Mouse (Mus musculus): ENCODE results near the gene Olfr520. TPM values are rescaled to one million over a fixed set of nuclear protein-coding genes. Genes with fewer than 3 reads are reported as not detected.
"Not testable (repeated sequence)": the region's sequence is repeated elsewhere in the genome, so short reads cannot be mapped to it uniquely, and the experiment has no call there.

Olfr520 gene
- not detected in 2 replicates for polyA plus RNA-seq (2015; fragmentation: Nextera tagmentation; extraction: Ambion mirVana)

DNA sequence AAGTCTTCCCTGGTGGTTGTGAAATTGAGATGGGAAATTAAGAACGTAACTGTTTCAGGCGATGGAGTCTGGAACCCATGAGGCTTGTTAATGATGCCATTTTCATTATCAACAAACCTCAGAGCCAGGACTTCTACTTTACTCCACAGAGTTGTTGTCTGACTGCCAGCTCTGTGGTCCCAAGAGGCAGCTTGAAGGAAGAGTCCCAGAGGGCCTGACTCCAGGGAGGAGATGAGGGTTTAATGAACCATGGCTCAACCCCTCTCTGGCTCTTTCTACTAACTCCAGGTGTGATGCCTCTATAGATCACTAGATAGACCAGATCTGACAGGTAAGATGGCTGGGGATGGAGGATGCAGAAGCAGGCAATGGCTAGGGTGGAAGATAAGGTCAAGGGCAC, at the start of gene Olfr520:
Gene Olfr520 (plus strand): TSS at position 301 of the 400 bp plus-strand sequence.
- Histone ChIP-seq H3K4me1 (no peaks in the 10 kb centered on the region), H3K36me3 (ENCODE audit: poor library complexity, severe bottlenecking) (no peaks in the 10 kb centered on the region), H3K4me3 (no peak within 1 kb of the TSS), H3K27me3 (no peaks in the 10 kb centered on the region), H3K9me3 (replicated peaks) (peaks cover 2% of the 10 kb centered on the region; the same call in 1 of the 2 replicates), H3K27ac (no peak within 1 kb of the TSS), H3K9ac (no peak within 1 kb of the TSS), H3K4me2 (no peak within 1 kb of the TSS)
- ATAC-seq, result no peak
- WGBS, result 84% methylated on average over 2 of the region's 2 CpGs

- Histone ChIP-seq H3K4me1 (peaks cover 3% of the 10 kb centered on the region; the same call in 1 of the 2 replicates), H3K9me3 (replicated peaks) (no peaks in the 10 kb centered on the region), H3K36me3 (ENCODE audit: poor library complexity, severe bottlenecking) (no peaks in the 10 kb centered on the region), H3K4me3 (no peak overlapping the region), H3K27me3 (no peaks in the 10 kb centered on the region), H3K27ac (no peak overlapping the region), H3K4me2 (no peak overlapping the region), H3K9ac (no peak overlapping the region)
- WGBS, result 84% methylated on average over 5 of the region's 5 CpGs
- ATAC-seq, result no peak
Observed at GRCm38 (mm10) chr7:99680771-99681170, 49.3 kb upstream of the Olfr520 start.

GRCm38 (mm10) chr7:99684086-99684485, 46.0 kb upstream of the Olfr520 start:
- WGBS, result 61% methylated on average over 4 of the region's 4 CpGs
- H3K9me3 ChIP-seq (replicated peaks), result no peaks in the 10 kb centered on the region
- no peak overlapping the region for H3K9ac ChIP-seq
- no peaks in the 10 kb centered on the region for H3K36me3 ChIP-seq (ENCODE audit: poor library complexity, severe bottlenecking)
- H3K27ac ChIP-seq, result no peak overlapping the region
- H3K27me3 ChIP-seq, result no peaks in the 10 kb centered on the region
- no peak overlapping the region for H3K4me3 ChIP-seq
- H3K4me2 ChIP-seq, result no peak overlapping the region
- H3K4me1 ChIP-seq, result peaks cover 3% of the 10 kb centered on the region; the same call in 1 of the 2 replicates
- ATAC-seq, result no peak

DNA sequence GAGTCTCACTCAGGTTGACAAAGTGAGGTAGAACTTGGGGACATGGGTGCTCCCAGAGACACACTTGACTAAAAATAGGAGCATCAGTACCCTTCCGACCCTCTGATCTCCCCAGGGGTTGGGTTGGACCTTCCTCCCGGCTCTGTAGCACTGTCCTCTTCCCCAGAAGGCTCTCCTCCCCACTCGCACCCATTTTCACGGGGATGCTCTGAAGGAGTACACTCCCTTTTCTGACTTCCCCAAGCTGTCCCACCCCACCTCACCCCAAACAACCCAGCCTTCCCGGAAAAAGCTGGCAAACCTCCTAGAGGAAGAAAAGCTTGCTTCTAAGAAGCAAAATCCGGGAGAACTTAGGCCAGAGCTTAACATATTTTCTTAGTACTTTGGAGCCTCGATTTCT, 39.3 kb upstream of the Olfr520 start:
- Histone ChIP-seq H3K4me2 (no peak overlapping the region), H3K4me3 (no peak overlapping the region), H3K9me3 (replicated peaks) (no peaks in the 10 kb centered on the region), H3K36me3 (ENCODE audit: poor library complexity, severe bottlenecking) (no peaks in the 10 kb centered on the region), H3K27ac (no peak overlapping the region), H3K4me1 (no peaks in the 10 kb centered on the region), H3K27me3 (no peaks in the 10 kb centered on the region), H3K9ac (no peak overlapping the region)
- WGBS, result 79% methylated on average over 7 of the region's 7 CpGs
- no peak for ATAC-seq

DNA sequence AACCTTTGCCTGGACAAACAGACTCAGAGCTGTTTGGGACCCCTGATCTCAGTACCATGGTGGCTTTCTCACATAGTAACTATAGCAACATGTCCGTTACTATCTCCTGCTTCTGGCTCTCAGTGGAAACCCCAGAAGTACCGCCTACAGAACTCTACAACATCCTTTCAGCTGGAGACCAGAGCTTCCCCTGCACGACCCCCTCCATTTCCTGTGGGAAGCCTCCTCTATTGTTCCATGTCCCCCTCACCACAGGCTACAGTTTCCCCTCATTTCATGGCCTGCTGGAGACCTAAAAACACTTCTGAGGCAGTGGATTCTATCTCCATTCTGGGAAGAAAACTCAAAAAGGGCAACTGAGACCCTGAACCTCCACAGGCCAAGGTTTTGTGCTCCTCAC, 37.7 kb upstream of the Olfr520 start:
- Histone ChIP-seq H3K27ac (no peak overlapping the region), H3K9ac (no peak overlapping the region), H3K4me3 (no peak overlapping the region), H3K27me3 (no peaks in the 10 kb centered on the region), H3K9me3 (replicated peaks) (no peaks in the 10 kb centered on the region), H3K4me2 (no peak overlapping the region), H3K4me1 (no peaks in the 10 kb centered on the region), H3K36me3 (ENCODE audit: poor library complexity, severe bottlenecking) (no peaks in the 10 kb centered on the region)
- ATAC-seq, result no peak
- WGBS, result 49% methylated on average over 3 of the region's 3 CpGs

DNA sequence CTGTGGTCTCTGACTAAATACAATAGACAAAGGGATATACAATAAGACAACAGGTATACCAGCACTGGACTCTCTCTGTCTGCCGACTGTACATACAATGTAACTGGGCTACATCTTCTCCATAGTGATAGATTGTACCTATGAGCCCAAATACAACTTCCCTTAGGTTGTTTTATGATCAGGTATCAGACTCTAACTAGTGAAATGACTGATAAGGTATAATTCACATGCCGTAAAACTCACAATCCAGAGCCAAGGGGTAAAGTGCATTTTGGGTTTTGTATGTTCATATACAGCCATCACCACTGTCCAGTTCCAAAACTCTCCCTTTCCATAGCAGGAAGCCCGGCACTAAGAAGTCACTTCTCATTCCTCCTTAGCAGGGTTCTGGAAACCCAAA, 36.7 kb upstream of the Olfr520 start:
- Histone ChIP-seq H3K9me3 (replicated peaks) (no peaks in the 10 kb centered on the region), H3K27me3 (no peaks in the 10 kb centered on the region), H3K4me3 (no peak overlapping the region), H3K36me3 (ENCODE audit: poor library complexity, severe bottlenecking) (no peaks in the 10 kb centered on the region), H3K27ac (no peak overlapping the region), H3K4me2 (no peak overlapping the region), H3K9ac (no peak overlapping the region), H3K4me1 (no peaks in the 10 kb centered on the region)
- no peak for ATAC-seq
- WGBS, result 95% methylated on average over 3 of the region's 3 CpGs

DNA sequence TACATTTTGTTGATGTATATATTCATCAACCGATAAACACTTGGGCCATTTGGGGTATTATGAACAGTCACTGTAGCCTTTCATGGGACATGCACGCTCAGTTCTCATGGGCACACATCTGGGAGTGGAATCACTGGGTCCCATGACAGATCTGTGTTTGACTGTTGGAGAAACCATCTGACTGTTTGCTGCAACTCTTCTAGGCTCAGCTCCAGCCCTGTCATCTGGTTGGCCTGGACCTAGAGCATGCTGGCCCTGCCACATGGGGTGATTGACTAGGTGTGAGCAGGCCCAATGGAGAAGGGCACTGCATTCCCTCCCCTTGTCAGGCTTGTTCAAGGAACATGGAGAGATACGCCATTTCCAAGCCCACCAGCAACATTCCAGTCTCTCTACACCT, 36.1 kb upstream of the Olfr520 start:
- no peaks in the 10 kb centered on the region for H3K36me3 ChIP-seq (ENCODE audit: poor library complexity, severe bottlenecking)
- H3K27ac ChIP-seq, result no peak overlapping the region
- no peak overlapping the region for H3K9ac ChIP-seq
- H3K9me3 ChIP-seq (replicated peaks), result no peaks in the 10 kb centered on the region
- no peak for ATAC-seq
- H3K27me3 ChIP-seq, result no peaks in the 10 kb centered on the region
- no peaks in the 10 kb centered on the region for H3K4me1 ChIP-seq
- 97% methylated on average over 3 of the region's 3 CpGs for WGBS
- no peak overlapping the region for H3K4me2 ChIP-seq
- H3K4me3 ChIP-seq, result no peak overlapping the region

DNA sequence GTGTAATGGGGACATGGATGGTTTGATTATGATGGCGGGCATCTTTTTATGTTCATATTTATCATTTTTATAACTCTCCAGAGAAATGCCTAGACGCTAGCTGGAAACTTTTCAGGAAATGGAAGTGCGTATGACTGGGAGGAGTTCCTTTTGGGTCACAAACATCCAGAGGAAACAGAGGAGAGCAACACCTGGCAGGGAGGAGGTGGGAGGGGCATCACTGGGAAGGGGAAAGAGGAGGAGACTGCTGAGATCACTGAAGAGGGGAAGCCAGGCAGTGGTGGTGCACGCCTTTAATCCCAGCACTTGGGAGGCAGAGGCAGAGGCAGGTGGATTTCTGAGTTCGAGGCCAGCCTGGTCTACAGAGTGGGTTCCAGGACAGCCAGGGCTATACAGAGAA, 35.6 kb upstream of the Olfr520 start:
- not testable (repeated sequence) for H3K9me3 ChIP-seq (replicated peaks); H3K4me2 ChIP-seq; H3K9ac ChIP-seq; H3K4me3 ChIP-seq; H3K27me3 ChIP-seq; H3K4me1 ChIP-seq; H3K27ac ChIP-seq; H3K36me3 ChIP-seq (ENCODE audit: poor library complexity, severe bottlenecking); ATAC-seq
- WGBS, result 82% methylated on average over 5 of the region's 5 CpGs

- H3K27me3 ChIP-seq, result no peaks in the 10 kb centered on the region
- H3K9me3 ChIP-seq (replicated peaks), result no peaks in the 10 kb centered on the region
- no peak overlapping the region for H3K4me2 ChIP-seq
- 85% methylated on average over 8 of the region's 8 CpGs for WGBS
- no peaks in the 10 kb centered on the region for H3K36me3 ChIP-seq (ENCODE audit: poor library complexity, severe bottlenecking)
- H3K4me3 ChIP-seq, result no peak overlapping the region
- no peak for ATAC-seq
- no peak overlapping the region for H3K27ac ChIP-seq
- no peak overlapping the region for H3K9ac ChIP-seq
- H3K4me1 ChIP-seq, result no peaks in the 10 kb centered on the region
Observed at GRCm38 (mm10) chr7:99695471-99696057, 34.5 kb upstream of the Olfr520 start.

GRCm38 (mm10) chr7:99698576-99698975, 31.5 kb upstream of the Olfr520 start:
- WGBS, result 88% methylated on average over 3 of the region's 3 CpGs
- Histone ChIP-seq H3K9me3 (replicated peaks) (no peaks in the 10 kb centered on the region), H3K27ac (no peak overlapping the region)

GRCm38 (mm10) chr7:99699106-99699505, 31.0 kb upstream of the Olfr520 start:
- Histone ChIP-seq H3K9ac (no peak overlapping the region), H3K27me3 (no peaks in the 10 kb centered on the region), H3K36me3 (ENCODE audit: poor library complexity, severe bottlenecking) (no peaks in the 10 kb centered on the region), H3K4me2 (no peak overlapping the region), H3K27ac (no peak overlapping the region), H3K4me3 (no peak overlapping the region), H3K9me3 (replicated peaks) (no peaks in the 10 kb centered on the region), H3K4me1 (no peaks in the 10 kb centered on the region)
- 66% methylated on average over 3 of the region's 3 CpGs for WGBS
- ATAC-seq, result no peak

More at GRCm38 (mm10) chr7:99698576-99698975, 31.5 kb upstream of the Olfr520 start:
- Histone ChIP-seq H3K4me2 (no peak overlapping the region), H3K36me3 (ENCODE audit: poor library complexity, severe bottlenecking) (no peaks in the 10 kb centered on the region), H3K4me3 (no peak overlapping the region), H3K27me3 (no peaks in the 10 kb centered on the region), H3K9ac (no peak overlapping the region), H3K4me1 (no peaks in the 10 kb centered on the region)
- no peak for ATAC-seq

DNA sequence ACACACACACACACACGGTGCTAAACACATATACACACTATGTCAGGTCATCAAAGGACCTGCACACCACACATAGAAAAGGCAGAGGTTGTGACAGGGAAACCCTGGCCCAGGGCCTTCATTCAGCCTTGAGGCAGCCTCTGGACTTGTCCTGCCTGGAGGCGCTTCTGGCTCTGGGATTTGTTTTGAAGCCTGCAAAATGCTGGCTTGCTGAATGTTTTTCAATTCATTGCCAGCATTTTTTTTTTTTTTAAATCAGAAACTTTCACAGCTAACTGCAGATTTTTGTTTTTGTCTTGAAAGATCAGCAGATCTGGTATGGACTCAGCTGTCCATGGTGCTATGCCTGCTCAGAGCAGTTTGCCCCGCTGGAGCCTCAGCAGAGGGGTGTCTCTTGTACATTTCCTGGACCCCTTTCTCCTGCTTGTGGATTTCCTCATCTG, 30.3 kb upstream of the Olfr520 start:
- Histone ChIP-seq H3K27me3 (no peaks in the 10 kb centered on the region), H3K27ac (no peak overlapping the region; the same call in 1 of the 2 replicates), H3K36me3 (ENCODE audit: poor library complexity, severe bottlenecking) (no peaks in the 10 kb centered on the region), H3K4me1 (no peaks in the 10 kb centered on the region), H3K9me3 (replicated peaks) (no peaks in the 10 kb centered on the region), H3K9ac (no peak overlapping the region), H3K4me2 (no peak overlapping the region), H3K4me3 (no peak overlapping the region)
- WGBS, result 81% methylated on average over 3 of the region's 3 CpGs
- ATAC-seq, result no peak

GRCm38 (mm10) chr7:99700641-99701040, 29.4 kb upstream of the Olfr520 start:
- no peaks in the 10 kb centered on the region for H3K4me1 ChIP-seq
- H3K9me3 ChIP-seq (replicated peaks), result no peaks in the 10 kb centered on the region
- H3K4me2 ChIP-seq, result no peak overlapping the region
- H3K27me3 ChIP-seq, result no peaks in the 10 kb centered on the region
- no peak overlapping the region for H3K9ac ChIP-seq
- no peak for ATAC-seq
- H3K27ac ChIP-seq, result no peak overlapping the region
- no peaks in the 10 kb centered on the region for H3K36me3 ChIP-seq (ENCODE audit: poor library complexity, severe bottlenecking)
- WGBS, result 85% methylated on average over 4 of the region's 4 CpGs
- no peak overlapping the region for H3K4me3 ChIP-seq

All from forebrain, embryonic 13.5 days (tissue).